Mouse (Mus musculus) gastrocnemius, postnatal 14 days (tissue): ENCODE results near the gene Mrpl38. TPM values are rescaled to one million over a fixed set of nuclear protein-coding genes. Genes with fewer than 3 reads are reported as not detected.
"Not testable (repeated sequence)": the region's sequence is repeated elsewhere in the genome, so short reads cannot be mapped to it uniquely, and the experiment has no call there.

Source experiments
- DNase-seq: peaks from one replicate; pipeline ENCODE4 v3.0.0; 2021; ENCODE audit warnings: mixed read lengths
- intact Hi-C: fragments of 180-260 bp; cut with DNase I; formaldehyde crosslinking; loops from one replicate; pipeline ENCODE4 v1.15.1; 2025; ENCODE audit warnings: low total_unique reads
- total RNA-seq, 2 experiments: library from RNA; stranded (reverse); gene quantifications; 2 replicates each; pipeline ENCODE4 v1.2.3; 2021

Mrpl38 gene
- total RNA-seq, 2 experiments from 2014 or later = 41.8 to 49.5 TPM

DNA sequence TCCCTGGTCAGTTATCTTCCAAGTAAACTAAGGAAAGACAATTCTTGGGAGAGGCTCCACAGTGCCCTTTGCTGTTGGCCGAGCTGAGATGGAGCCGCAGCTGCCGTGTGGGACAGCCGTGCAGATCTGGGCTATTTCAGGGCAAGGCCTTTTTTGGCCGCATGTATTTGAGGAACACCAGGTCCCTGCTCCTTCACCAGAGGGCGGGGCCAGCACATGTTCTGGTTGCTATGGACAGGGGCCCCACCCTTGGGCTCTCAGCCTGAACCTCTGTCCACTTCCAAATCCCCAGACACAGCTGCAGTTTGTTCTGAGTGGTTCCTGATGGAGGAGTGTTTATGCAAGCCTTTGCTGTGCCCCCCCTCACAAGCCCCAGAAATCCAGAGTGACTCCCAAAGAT is 38.3 kb downstream of the Mrpl38 start:
- peak; percentile 88 for DNase-seq
- intact Hi-C loops = no loop called here

DNA sequence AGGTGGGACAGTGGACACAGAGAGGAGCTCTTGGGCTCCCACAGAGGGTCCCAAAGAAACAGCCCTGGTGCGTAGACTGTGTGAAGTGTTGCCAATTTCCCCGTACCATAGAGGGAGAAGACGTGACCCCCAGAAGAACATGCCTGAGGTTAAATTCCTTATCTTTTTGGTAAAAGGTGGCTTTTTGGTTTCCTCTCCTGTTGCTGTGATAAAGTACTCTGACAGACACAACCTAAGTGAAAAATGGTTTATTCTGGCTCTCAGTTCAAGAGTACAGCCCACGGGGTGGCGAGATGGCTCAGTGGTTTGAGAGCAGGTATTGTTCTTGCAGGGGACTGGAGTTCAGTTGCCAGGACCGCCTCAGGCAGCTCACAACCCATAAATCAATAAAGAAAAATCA is 39.2 kb downstream of the Mrpl38 start:
- intact Hi-C loops = no loop called here
- no peak for DNase-seq

DNA sequence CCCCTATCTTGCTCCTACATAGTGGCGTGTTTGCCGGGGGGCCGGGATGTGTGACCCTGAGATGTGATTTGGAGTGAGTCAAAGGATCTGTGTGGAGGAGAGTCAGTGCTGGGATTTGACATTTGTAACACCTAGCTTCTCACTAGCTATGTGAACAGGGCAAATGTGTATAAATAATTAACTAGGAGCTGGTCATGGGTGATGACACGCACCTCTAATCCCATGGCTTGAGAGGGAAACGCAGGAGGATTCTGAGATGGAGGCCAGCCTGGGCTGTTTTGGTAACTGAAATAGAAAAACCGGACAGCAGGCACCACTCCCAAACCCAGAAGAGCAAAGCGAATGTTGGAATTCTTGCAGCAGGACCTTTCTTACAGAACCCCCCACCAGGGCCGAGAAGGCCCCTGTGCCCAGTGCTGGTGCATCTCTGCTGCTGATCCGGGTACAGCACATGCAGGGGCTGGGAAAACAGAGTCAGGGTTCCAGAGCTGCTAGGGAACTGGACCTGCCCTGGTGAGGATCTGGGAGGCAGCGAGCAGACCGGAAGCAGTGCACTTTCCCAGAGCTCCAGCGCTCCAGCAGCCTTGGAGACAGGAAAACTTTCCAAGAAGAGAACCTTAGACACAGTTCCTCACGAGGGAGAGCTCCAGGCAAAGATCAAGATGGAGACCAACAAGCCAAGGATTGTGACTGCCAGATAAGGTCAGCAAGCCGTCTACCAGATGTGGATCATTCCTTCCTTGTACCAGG is 39.8 kb downstream of the Mrpl38 start:
- peak; percentile 42 for DNase-seq
- intact Hi-C loops = no loop called here

DNA sequence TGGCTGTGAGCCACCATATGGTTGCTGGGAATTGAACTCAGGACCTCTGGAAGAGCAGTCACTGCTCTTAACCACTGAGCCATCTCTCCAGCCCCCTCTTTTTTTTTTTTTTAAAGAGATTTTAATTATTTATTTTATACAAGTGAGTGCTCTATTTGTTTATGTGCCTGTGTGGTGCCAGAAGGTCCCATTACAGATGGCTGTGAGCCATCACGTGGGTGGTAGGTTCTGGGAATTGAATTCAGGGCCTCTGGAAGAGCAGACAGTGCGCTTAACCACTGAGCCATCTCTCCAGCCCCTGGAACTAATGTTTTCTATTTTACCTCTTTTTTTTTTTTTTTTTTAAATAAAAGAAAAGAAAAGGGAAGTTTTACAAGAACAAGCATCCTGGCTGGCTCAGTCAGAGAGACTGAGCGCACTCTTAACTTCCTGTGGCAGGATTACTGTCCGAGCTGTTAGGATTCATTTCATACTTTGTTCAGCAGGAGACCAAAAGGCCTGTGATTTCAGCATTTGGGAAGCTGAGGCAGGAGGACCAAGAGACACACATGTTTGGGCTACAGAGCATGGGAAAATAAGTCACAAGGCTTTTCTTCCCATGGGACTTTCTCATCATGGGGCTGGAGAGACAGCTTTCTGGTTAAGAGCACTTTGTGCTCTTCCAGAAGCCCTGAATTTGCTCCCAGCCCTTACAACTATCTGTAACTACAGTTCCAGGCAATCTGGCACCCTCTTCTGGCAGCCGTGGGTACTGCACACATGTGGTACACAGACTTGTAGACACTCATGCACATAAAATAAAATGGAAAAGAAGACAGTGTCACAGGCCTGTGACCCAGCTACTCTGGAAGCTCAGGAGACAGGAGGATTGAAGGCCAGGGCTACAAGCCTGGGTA is 42.2 kb downstream of the Mrpl38 start:
- intact Hi-C loops = no loop called here
- DNase-seq = no peak

DNA sequence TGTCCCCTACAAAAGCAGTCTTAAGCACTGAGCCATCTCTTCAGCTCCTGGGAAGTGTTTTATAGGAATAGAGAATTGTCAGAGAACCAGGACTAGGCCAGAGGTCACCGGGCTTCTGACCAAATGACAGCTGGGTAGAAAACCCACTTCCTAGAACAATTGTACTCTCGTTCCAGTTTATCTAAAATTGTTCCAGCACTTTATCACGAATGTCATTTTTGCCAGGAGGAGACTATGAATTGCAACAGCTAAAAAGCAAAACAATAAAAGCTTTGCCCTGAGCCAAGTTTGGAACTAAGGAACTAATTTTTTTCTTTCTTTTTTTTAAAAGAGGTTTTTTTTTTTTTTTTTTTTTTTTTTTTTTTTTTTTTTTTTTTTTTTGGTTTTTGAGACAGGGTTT is 43.1 kb downstream of the Mrpl38 start:
- intact Hi-C loops = no loop called here
- no peak for DNase-seq

DNA sequence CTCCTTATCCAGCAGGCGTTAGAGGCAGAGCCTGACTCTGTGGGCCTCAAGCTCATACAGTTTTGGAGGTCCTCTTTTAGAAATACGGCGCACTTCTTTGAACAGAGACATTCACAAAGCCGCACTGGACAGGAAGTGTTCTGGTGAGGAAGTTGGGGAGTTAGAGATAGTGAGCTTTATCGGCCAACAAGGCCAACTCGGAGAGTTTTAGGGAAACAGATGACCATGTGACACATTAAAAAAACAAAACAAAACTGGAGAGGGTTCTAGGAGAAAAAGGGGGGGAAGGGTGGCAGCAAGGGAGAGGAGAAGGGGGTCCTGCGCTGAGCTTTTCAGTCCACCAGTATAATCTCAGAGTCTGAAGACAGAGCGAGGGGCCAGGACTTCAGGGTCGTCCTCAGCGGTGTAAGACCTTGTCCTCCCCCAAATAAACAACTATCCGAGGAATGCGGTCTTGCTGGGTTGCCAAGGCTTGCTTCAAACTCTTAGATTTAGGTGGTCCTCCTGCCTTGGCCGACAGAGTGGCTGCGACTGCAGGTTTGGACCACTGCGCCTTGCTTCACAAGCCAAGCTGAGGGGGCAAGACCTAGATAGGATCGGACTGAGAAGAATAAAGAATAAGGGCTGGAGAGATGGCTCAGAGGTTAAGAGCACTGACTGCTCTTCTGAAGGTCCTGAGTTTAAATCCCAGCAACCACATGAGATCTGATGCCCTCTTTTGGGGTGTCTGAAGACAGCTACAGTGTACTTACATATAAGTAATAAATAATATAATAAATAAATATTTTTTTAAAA is 44.7 kb downstream of the Mrpl38 start:
- intact Hi-C loops = no loop called here
- DNase-seq = no peak

DNA sequence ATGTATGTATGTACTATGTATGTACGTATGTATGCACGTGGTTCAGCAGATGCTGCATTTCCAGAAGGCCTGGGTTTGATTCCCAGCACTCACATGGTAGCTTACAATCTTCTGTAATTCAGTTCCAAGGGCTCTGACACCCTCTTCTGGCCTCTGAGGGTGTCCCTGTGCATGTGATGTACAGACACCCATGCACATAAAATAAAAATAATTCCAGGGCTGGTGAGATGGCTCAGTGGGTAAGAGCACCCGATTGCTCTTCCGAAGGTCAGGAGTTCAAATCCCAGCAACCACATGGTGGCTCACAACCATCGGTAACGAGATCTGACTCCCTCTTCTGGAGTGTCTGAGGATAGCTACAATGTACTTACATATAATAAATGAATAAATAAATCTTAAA is 45.7 kb downstream of the Mrpl38 start:
- DNase-seq, intact Hi-C loops: not testable (repeated sequence)

DNA sequence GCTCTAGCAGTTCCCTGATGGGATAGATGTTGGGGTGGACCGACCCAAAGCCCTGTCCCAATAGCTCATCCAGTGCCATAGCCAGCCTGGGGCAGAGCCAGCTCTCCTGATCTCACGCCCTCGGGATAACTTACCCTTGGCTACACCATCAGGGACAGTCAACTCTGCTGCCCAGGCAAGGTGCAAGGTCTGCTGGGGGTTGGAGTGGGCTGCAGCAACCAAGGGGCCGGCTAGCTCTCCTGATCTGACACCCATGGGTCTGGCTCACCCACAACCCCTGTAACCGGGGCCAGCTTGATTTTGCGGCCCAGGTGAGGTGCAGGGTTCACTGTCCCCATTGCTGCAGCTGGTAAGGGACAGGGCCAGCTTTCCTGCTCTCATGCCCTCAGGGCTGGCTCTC is 47.1 kb downstream of the Mrpl38 start:
- DNase-seq = no peak
- intact Hi-C loops = loop anchor here (2.0 kb wide), 1 partner anchor 37 kb away; no protein-coding TSS in a partner anchor

DNA sequence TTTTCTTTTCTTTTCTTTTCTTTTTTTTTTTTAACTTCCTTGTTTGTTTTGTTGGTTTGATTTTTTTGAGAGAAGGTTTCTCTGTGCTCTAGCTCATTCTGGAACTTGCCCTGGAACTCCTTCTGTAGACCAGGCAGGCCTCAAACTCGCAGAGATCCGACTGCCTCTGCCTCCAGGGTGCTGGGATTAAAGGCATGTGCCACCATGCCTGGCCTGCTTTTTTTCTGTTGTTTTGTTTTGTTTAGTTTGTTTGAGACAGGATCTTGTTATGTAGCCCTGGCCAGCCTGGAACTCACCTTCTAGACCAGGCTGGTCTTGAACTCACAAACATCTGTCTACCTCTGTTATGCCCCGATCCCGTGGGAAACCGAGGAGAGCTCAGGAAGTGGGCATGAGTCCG is 49.1 kb downstream of the Mrpl38 start:
- DNase-seq = no peak
- intact Hi-C loops = no loop called here

DNA sequence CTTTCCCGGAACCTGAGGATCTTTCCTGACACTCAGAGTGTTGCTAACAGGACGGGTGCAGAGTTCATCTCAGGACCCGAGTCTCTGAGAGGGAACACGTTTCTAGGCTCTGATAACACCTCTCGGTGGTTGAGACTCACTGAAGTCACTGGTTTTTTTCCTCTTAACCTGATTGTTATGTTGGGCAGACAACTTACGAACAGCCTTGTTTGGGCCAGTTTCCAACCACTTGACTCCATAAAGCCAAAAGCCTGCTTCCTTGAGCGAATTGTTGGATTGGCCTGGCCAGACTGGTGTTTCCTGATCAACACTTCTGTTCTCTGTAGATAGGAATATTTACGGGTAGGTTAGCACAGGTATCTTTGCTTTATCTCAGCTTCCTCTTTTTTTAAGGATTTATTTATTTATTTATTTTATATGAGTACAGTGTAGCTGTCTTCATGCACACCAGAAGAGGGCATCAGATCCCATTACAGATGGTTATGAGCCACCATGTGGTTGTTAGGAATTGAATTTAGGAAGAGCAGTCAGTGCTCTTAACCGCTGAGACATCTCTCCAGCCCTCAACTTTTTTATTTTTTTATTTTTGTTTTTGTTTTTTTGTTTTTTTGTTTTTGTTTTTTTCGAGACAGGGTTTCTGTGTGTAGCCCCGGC is 49.8 kb downstream of the Mrpl38 start:
- intact Hi-C loops = no loop called here
- DNase-seq = no peak

DNA sequence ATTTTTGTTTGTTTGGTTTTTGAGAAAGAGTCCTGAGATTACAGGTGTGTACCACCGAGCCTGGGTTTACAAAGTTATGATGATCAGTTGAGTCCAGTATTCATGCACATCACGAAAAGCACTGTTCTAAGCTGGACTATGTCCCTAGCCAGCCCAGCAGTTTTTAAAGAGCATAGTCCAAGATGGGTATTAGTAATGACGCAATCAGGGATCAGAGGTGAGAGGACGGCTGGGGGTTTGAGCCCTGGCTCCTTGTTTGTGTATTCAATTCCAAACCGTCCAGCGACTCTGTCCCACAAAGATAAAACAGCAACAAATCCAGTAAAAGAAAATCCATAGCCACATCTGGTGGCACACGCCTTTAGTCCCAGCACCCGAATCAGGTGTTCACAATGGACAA is 50.5 kb downstream of the Mrpl38 start:
- intact Hi-C loops = no loop called here
- DNase-seq = no peak

DNA sequence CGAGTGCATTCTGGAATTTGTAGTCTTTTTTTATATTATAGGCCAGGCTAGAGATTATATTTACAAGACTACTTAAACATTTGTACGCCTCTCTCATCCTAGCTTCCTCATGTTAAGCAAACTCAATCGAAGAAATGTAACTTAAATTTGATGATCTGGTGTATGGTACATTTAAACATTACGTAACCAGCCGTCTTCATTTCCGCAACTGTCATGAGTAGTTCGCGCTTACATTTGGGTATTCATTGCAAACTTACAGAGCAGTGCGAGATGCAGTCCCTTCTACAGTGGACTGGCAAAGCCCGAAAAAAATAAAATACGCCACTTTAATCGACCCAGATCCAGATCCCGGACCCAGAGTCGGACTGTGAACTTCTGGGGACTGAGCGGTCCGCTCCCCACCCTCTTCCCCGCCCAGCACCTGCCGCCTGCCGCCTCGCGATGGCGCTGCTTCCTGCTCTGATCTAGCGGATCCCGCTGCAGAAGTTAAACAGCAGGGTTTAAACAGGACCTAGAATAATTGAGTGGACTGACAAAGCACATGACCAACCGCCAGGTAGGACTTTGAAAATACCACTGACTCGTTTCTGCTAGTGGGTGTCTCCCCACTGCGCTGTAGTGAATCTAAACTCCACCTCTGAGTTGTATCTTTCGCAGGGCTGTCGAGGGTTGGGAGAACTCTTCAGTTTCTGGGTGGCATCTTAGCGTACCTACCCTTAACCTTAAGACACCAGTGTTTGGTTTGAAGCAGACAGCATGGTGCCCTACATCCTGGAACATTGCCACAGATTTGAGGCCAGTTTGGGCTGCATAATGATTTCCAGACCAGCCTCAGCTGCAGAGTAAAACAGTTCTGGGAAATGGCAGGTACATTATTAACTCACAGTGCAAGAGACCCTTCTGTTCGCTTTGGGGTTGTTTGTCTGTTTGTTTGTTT is 51.2 kb downstream of the Mrpl38 start:
- intact Hi-C loops = no loop called here
- DNase-seq = peak; percentile 91

DNA sequence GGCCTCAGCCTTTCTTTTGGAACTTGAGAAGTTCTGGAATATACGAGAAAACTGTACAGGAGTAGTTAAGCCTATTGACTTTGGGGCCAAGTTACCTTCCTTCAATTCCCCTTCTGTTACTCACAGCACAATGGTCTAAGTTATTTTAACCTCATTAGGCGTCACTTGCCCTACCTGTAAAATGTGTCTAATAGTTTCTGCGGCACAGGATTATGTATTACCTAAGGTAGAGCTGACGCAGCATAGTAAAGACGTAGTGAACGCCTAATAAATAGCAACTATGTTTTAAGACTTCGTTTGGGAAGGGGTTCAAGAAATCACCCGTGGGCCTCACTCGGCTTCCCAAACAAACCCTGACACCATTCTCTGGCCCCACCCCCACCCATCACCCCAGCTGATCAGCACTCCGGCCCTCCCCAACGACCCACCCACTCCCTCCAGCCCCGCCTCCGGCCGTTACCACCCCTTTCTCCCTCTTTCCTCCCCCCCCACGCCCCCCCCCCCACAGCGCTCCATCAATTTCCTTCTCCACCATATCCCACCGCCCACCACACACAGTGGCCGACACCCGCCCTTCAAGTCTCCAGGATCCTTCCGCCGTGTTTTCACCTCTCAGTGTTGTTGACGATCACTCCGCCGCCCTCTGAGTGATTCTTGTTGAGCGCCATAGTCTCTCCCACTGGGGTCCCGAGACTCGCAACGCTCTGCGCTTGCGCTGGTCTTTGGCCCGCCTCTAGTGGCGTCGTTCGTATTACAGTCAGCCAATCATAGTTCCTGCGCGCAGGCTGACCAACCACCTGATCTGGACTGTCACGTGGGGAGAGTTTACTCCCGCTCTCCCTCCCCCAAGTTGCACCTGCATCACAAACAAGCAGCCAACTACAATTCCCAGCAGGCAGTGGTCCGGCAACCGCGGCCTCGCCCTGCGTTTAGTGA is 52.1 kb downstream of the Mrpl38 start, which contains the start of gene Wbp2:
Gene Wbp2 (minus strand): TSS at position 738 of the 936 bp plus-strand sequence.
- intact Hi-C loops = no loop called here

DNA sequence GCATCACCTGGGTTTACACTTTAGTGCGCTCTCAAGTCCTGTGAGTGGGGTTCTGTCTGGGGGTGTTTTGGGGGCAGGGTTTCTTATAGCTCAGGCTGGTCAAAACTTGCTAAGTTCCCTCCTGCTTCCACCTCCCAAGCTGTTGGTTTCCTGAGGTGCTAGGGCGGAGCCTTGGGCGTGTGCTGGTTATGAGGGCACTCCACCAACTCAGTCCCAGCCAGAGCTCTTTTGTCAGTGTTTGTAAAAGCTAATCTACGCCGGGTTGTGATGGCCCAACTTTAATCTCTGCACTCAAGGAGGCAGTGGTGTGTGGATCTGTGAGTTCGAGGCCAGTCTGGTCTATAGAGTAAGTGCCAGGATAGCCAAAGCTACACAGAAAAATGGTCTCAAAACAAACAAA is 54.5 kb downstream of the Mrpl38 start:
- intact Hi-C loops = loop anchor here (5.0 kb wide), 1 partner anchor 47 kb away; no protein-coding TSS in a partner anchor
- DNase-seq = no peak

More for the DNA sequence above, 52.1 kb downstream of the Mrpl38 start, which contains the start of gene Wbp2:
- peak; percentile 96 for DNase-seq

DNA sequence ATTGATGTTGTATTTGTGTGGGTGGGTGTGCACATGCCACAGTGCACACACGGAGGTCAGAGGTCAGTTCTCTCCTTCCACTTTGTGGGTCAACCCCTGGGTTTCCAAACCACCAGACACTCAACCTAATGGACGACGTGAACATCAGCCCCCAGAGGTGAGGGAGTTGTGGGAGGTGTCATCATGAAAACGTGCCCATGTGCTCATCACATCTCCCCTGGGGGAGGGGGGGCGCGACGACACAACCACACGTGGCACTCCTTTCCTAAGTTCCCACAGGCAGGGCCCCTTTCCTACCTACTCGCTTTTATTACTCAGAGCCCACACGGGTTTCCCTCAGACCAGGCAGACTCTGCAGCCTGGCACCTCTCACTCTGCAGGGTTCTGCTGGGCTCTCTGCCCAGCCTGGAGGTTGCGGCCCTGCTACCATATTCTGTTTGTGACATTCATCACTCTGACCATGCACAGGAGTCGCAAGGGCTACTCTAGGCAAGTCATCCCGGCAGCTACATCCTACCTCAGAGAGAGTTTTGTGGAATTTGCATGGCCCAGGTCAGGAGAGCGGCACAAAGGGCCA is 55.5 kb downstream of the Mrpl38 start:
- intact Hi-C loops = loop anchor here (5.0 kb wide), 1 partner anchor 46 kb away; no protein-coding TSS in a partner anchor
- DNase-seq = no peak
